Mouse (Mus musculus) bone marrow, adult 2 months (tissue): ENCODE measurements around the gene Sh3d19.

Source experiments
- CTCF ChIP-seq: fragments of 200-500 bp; IDR thresholded peaks from 2 replicates; pipeline ENCODE4 v1.5.1; 2011; ENCODE audit warnings: low read length, control low read depth; ENCODE audit not compliant: control insufficient read depth, insufficient read depth
- POLR2A ChIP-seq: fragments of 200-500 bp; IDR thresholded peaks from 2 replicates; pipeline ENCODE4 v1.6.1; 2011; ENCODE audit warnings: low read depth, mild to moderate bottlenecking, control low read depth, low read length, borderline replicate concordance; ENCODE audit not compliant: control insufficient read depth

- no peak for TF ChIP-seq POLR2A
- TF ChIP-seq CTCF, result no peak
These were observed 1.9 kb upstream of the Sh3d19 start for GRCm38 (mm10) chr3:85969040-85969439.
